Mouse (Mus musculus): ENCODE data around the gene Tmem87a. TPM values are rescaled to one million over a fixed set of nuclear protein-coding genes. Genes with fewer than 3 reads are reported as not detected.

Tmem87a gene
- total and polyA plus RNA-seq, 3 experiments: 23.9 to 28.0 TPM; not detected in 1

- DNase-seq (ENCODE audit: low read depth, low spot score): no peak
- no peaks in the 10 kb centered on the region for H3K79me2 ChIP-seq (ENCODE audit: control insufficient read depth, insufficient read depth, low read length, poor library complexity)
- no peaks in the 10 kb centered on the region for H3K9me3 ChIP-seq (replicated peaks; ENCODE audit: insufficient read depth, low read length)
- no peak overlapping the region for H3K9ac ChIP-seq (ENCODE audit: control insufficient read depth, low read depth, low read length, poor library complexity, severe bottlenecking)
- H3K27ac ChIP-seq (ENCODE audit: control insufficient read depth, low read depth, low read length): no peak overlapping the region
- H3K4me3 ChIP-seq (ENCODE audit: control insufficient read depth in 1 of 2, insufficient read depth in 1 of 2, low read depth in 2 of 2, low read length in 2 of 2): no peak overlapping the region
- no peaks in the 10 kb centered on the region for H3K4me1 ChIP-seq (ENCODE audit: control insufficient read depth in 1 of 2, insufficient read depth in 2 of 2, low read length in 2 of 2)
- peaks cover 0 to 38% of the 10 kb centered on the region in 2 experiments; a peak in 2 of 4 replicates for H3K36me3 ChIP-seq (ENCODE audit: control insufficient read depth in 1 of 2, insufficient read depth in 2 of 2, low read length in 2 of 2)
- TF ChIP-seq TBP (IDR thresholded peaks at IDR 0.05; ENCODE audit: low read depth, low read length) (no peak), POLR2AphosphoS2 (IDR thresholded peaks at IDR 0.05; ENCODE audit: low read length) (no peak), TAL1 (IDR thresholded peaks at IDR 0.05; ENCODE audit: low read length) (no peak), KAT2A (conservative IDR thresholded peaks at IDR 0.05; ENCODE audit: low read depth, low read length) (no peak), GATA1 (IDR thresholded peaks at IDR 0.05; ENCODE audit: low read depth, low read length) (no peak), CTCF (IDR thresholded peaks at IDR 0.05 in 2 of 3, conservative IDR thresholded peaks at IDR 0.05 in 1 of 3; ENCODE audit: control insufficient read depth in 1 of 3, insufficient read depth in 1 of 3, low read depth in 2 of 3, low read length in 3 of 3, poor library complexity in 1 of 3, severe bottlenecking in 1 of 3) (no peak), ZMIZ1 (IDR thresholded peaks at IDR 0.05; ENCODE audit: low read depth, low read length) (no peak), RCOR1 (IDR thresholded peaks at IDR 0.05; ENCODE audit: low read depth, low read length) (no peak), ELF1 (IDR thresholded peaks at IDR 0.05; ENCODE audit: low read depth, low read length) (no peak), MYB (IDR thresholded peaks at IDR 0.05; ENCODE audit: low read depth, low read length) (no peak), MEF2A (IDR thresholded peaks at IDR 0.05; ENCODE audit: extremely low read depth, insufficient replicate concordance, low read depth, low read length, poor library complexity, severe bottlenecking) (no peak), JUND (IDR thresholded peaks at IDR 0.05; ENCODE audit: low read depth, low read length) (no peak), SMC3 (IDR thresholded peaks at IDR 0.05; ENCODE audit: low read depth, low read length) (no peak), ZC3H11A (IDR thresholded peaks at IDR 0.05; ENCODE audit: low read depth, low read length) (no peak), MAFK (IDR thresholded peaks at IDR 0.05; ENCODE audit: borderline replicate concordance, low read depth, low read length) (no peak), MXI1 (IDR thresholded peaks at IDR 0.05; ENCODE audit: low read depth, low read length) (no peak), USF1 (IDR thresholded peaks at IDR 0.05; ENCODE audit: low read depth, low read length) (no peak), E2F4 (IDR thresholded peaks at IDR 0.05; ENCODE audit: borderline replicate concordance, low read depth, low read length) (no peak)
- H3K27me3 ChIP-seq (ENCODE audit: control insufficient read depth in 1 of 2, insufficient read depth in 2 of 2, low read length in 2 of 2): no peaks in the 10 kb centered on the region
Observed at GRCm38 (mm10) chr2:120389376-120389775, 14.5 kb downstream of the Tmem87a start.

GRCm38 (mm10) chr2:120387291-120387690 lies 16.6 kb downstream of the Tmem87a start:
- no peaks in the 10 kb centered on the region for H3K4me1 ChIP-seq (ENCODE audit: control insufficient read depth in 1 of 2, insufficient read depth in 2 of 2, low read length in 2 of 2)
- H3K27me3 ChIP-seq (ENCODE audit: control insufficient read depth in 1 of 2, insufficient read depth in 2 of 2, low read length in 2 of 2): no peaks in the 10 kb centered on the region
- no peak overlapping the region for H3K4me3 ChIP-seq (ENCODE audit: control insufficient read depth in 1 of 2, insufficient read depth in 1 of 2, low read depth in 2 of 2, low read length in 2 of 2)
- peaks cover 0 to 34% of the 10 kb centered on the region in 2 experiments; a peak in 2 of 4 replicates for H3K36me3 ChIP-seq (ENCODE audit: control insufficient read depth in 1 of 2, insufficient read depth in 2 of 2, low read length in 2 of 2)
- no peak overlapping the region for H3K9ac ChIP-seq (ENCODE audit: control insufficient read depth, low read depth, low read length, poor library complexity, severe bottlenecking)
- H3K27ac ChIP-seq (ENCODE audit: control insufficient read depth, low read depth, low read length): no peak overlapping the region
- no peaks in the 10 kb centered on the region for H3K9me3 ChIP-seq (replicated peaks; ENCODE audit: insufficient read depth, low read length)
- no peaks in the 10 kb centered on the region for H3K79me2 ChIP-seq (ENCODE audit: control insufficient read depth, insufficient read depth, low read length, poor library complexity)
- no peak for TF ChIP-seq RCOR1 (IDR thresholded peaks at IDR 0.05; ENCODE audit: low read depth, low read length)
- no peak for TF ChIP-seq SMC3 (IDR thresholded peaks at IDR 0.05; ENCODE audit: low read depth, low read length)
- no peak for TF ChIP-seq E2F4 (IDR thresholded peaks at IDR 0.05; ENCODE audit: borderline replicate concordance, low read depth, low read length)
- no peak for TF ChIP-seq ETS1 (IDR thresholded peaks at IDR 0.05; ENCODE audit: low read depth, low read length)
- no peak for TF ChIP-seq JUND (IDR thresholded peaks at IDR 0.05; ENCODE audit: low read depth, low read length)
- TF ChIP-seq MAX (IDR thresholded peaks at IDR 0.05; ENCODE audit: low read length): no peak
- no peak for TF ChIP-seq MAFK (IDR thresholded peaks at IDR 0.05; ENCODE audit: borderline replicate concordance, low read depth, low read length)
- TF ChIP-seq USF2 (IDR thresholded peaks at IDR 0.05; ENCODE audit: borderline replicate concordance in 1 of 2, insufficient read depth in 1 of 2, low read depth in 1 of 2, low read length in 2 of 2): no peak
- TF ChIP-seq TAL1 (IDR thresholded peaks at IDR 0.05; ENCODE audit: low read length): no peak
- TF ChIP-seq NELFE (IDR thresholded peaks at IDR 0.05; ENCODE audit: low read depth, low read length): no peak
- TF ChIP-seq USF1 (IDR thresholded peaks at IDR 0.05; ENCODE audit: low read depth, low read length): no peak
- TF ChIP-seq KAT2A (conservative IDR thresholded peaks at IDR 0.05; ENCODE audit: low read depth, low read length): no peak
- TF ChIP-seq CHD2 (IDR thresholded peaks at IDR 0.05; ENCODE audit: low read length): no peak
- no peak for DNase-seq (ENCODE audit: low read depth, low spot score)

Data from MEL (cell line).